Mouse (Mus musculus): ENCODE data around the gene Ly6g5c. TPM values are rescaled to one million over a fixed set of nuclear protein-coding genes. Genes with fewer than 3 reads are reported as not detected.
A peak's percentile ranks its signal among the peaks of the same experiment; 100 is the strongest.

The Ly6g5c gene
- total RNA-seq (2015) (not detected in 2 replicates), total RNA-seq (2017) (not detected in 2 replicates)

- ATAC-seq (ENCODE audit: poor library complexity, severe bottlenecking) = no peak
These were observed at the start of gene Ly6g5c for GRCm38 (mm10) chr17:35108097-35108496. Gene Ly6g5c (plus strand): TSS chr17:35108279.

GRCm38 (mm10) chr17:35058316-35058715, 49.8 kb upstream of the Ly6g5c start:
- no peak for ATAC-seq (ENCODE audit: poor library complexity, severe bottlenecking)

- peak; percentile 93 for ATAC-seq (ENCODE audit: poor library complexity, severe bottlenecking)
These were observed 48.9 kb upstream of the Ly6g5c start, which contains the start of gene Ddah2 for GRCm38 (mm10) chr17:35058911-35059892. Gene Ddah2 (plus strand): TSS chr17:35059035.

- no peak for ATAC-seq (ENCODE audit: poor library complexity, severe bottlenecking)
These were observed 48.0 kb upstream of the Ly6g5c start for GRCm38 (mm10) chr17:35060071-35060470.

GRCm38 (mm10) chr17:35060737-35061297, 47.3 kb upstream of the Ly6g5c start:
- no peak for ATAC-seq (ENCODE audit: poor library complexity, severe bottlenecking)

GRCm38 (mm10) chr17:35061299-35061698, 46.8 kb upstream of the Ly6g5c start:
- no peak for ATAC-seq (ENCODE audit: poor library complexity, severe bottlenecking)

GRCm38 (mm10) chr17:35063466-35063865, 44.6 kb upstream of the Ly6g5c start:
- ATAC-seq (ENCODE audit: poor library complexity, severe bottlenecking) = no peak

GRCm38 (mm10) chr17:35064378-35064877, 43.7 kb upstream of the Ly6g5c start:
- ATAC-seq (ENCODE audit: poor library complexity, severe bottlenecking) = no peak

- ATAC-seq (ENCODE audit: poor library complexity, severe bottlenecking) = peak; percentile 76
These were observed 42.8 kb upstream of the Ly6g5c start, which contains the start of gene Ly6g6c for GRCm38 (mm10) chr17:35064951-35065947. Gene Ly6g6c (plus strand): TSS chr17:35065388.

GRCm38 (mm10) chr17:35066084-35066483, 42.0 kb upstream of the Ly6g5c start, which contains the start of gene Mpig6b:
Gene Mpig6b (minus strand): TSS chr17:35066184.
- no peak for ATAC-seq (ENCODE audit: poor library complexity, severe bottlenecking)

GRCm38 (mm10) chr17:35068213-35068914, 39.7 kb upstream of the Ly6g5c start:
- no peak for ATAC-seq (ENCODE audit: poor library complexity, severe bottlenecking)

GRCm38 (mm10) chr17:35070556-35071229, 37.4 kb upstream of the Ly6g5c start:
- no peak for ATAC-seq (ENCODE audit: poor library complexity, severe bottlenecking)

- ATAC-seq (ENCODE audit: poor library complexity, severe bottlenecking) = no peak
These were observed 36.6 kb upstream of the Ly6g5c start for GRCm38 (mm10) chr17:35071454-35071853.

GRCm38 (mm10) chr17:35074097-35074496, 34.0 kb upstream of the Ly6g5c start:
- ATAC-seq (ENCODE audit: poor library complexity, severe bottlenecking) = no peak

- no peak for ATAC-seq (ENCODE audit: poor library complexity, severe bottlenecking)
These were observed 31.4 kb upstream of the Ly6g5c start, which contains the start of gene Ly6g6e for GRCm38 (mm10) chr17:35076507-35077176. Gene Ly6g6e (plus strand): TSS chr17:35076902.

- no peak for ATAC-seq (ENCODE audit: poor library complexity, severe bottlenecking)
These were observed 30.8 kb upstream of the Ly6g5c start for GRCm38 (mm10) chr17:35077285-35077684.

GRCm38 (mm10) chr17:35077786-35078233, 30.3 kb upstream of the Ly6g5c start, which contains the start of gene Ly6g6d:
Gene Ly6g6d (minus strand): TSS chr17:35078065.
- ATAC-seq (ENCODE audit: poor library complexity, severe bottlenecking) = peak; percentile 76; the same call in 1 of the 2 replicates

- ATAC-seq (ENCODE audit: poor library complexity, severe bottlenecking) = peak; percentile 45
These were observed 28.3 kb upstream of the Ly6g5c start for GRCm38 (mm10) chr17:35079778-35080177.

Data from megakaryocyte, adult 5-6 weeks (primary cell).